Mouse (Mus musculus) hindbrain, embryonic 10.5 days (tissue): ENCODE measurements around the gene Gm20816. TPM values are rescaled to one million over a fixed set of nuclear protein-coding genes. Genes with fewer than 3 reads are reported as not detected.
"Not testable (repeated sequence)": the region's sequence is repeated elsewhere in the genome, so short reads cannot be mapped to it uniquely, and the experiment has no call there.

Source experiments
- DNase-seq: peaks from one replicate; pipeline ENCODE4 v3.0.0-alpha.2; 2017; ENCODE audit warnings: low spot score
- H3K27ac ChIP-seq: fragments of 300-500 bp; sonication (generic); 2 replicates; pipeline ENCODE4 v1.5.1; 2016; ENCODE audit warnings: mild to moderate bottlenecking, moderate library complexity
- H3K27me3 ChIP-seq: fragments of 300-500 bp; sonication (generic); 2 replicates; pipeline ENCODE4 v1.6.1; 2016; ENCODE audit warnings: mild to moderate bottlenecking; ENCODE audit not compliant: poor library complexity, insufficient read depth, severe bottlenecking
- H3K36me3 ChIP-seq: fragments of 300-500 bp; sonication (generic); 2 replicates; pipeline ENCODE4 v1.6.1; 2016; ENCODE audit warnings: mild to moderate bottlenecking, moderate library complexity
- H3K4me1 ChIP-seq: fragments of 300-500 bp; sonication (generic); replicated peaks from 2 replicates; pipeline ENCODE4 v1.6.1; 2016; ENCODE audit warnings: mild to moderate bottlenecking
- H3K4me3 ChIP-seq: fragments of 300-500 bp; sonication (generic); 2 replicates; pipeline ENCODE4 v1.5.1; 2016; ENCODE audit warnings: mild to moderate bottlenecking, moderate library complexity
- H3K9me3 ChIP-seq: fragments of 300-500 bp; sonication (generic); 2 replicates; pipeline ENCODE4 v1.6.1; 2016; ENCODE audit warnings: mild to moderate bottlenecking, moderate library complexity
- WGBS: fragments of 180-500 bp; shearing (Covaris S2); methylation state at CpG from one replicate; pipeline ENCODE4 v1.1.7; 2016; 5-methylcytosine and 5-hydroxymethylcytosine counted together
- polyA plus RNA-seq: library from polyadenylated mRNA; unstranded; fragments of >200 nt; fragmentation: Nextera tagmentation; extraction: Ambion mirVana; gene quantifications from 2 replicates; pipeline ENCODE4 v1.2.1, GENCODE M21; 2016

Gene Gm20816
- not detected in 2 replicates for polyA plus RNA-seq

- H3K9me3 ChIP-seq, H3K27me3 ChIP-seq, H3K4me1 ChIP-seq, DNase-seq, H3K27ac ChIP-seq, H3K36me3 ChIP-seq, H3K4me3 ChIP-seq: not testable (repeated sequence)
- WGBS = no CpG with 5 or more reads among the region's 3 CpGs
These were observed at the start of gene Gm20816 for GRCm38 (mm10) chrY:68537655-68538054. TSS of gene Gm20816 (plus strand) at chrY:68537955.

Other genes starting within 250 kb of the Gm20816 start
- not detected in 2 replicates for gene Gm20937, start 243.1 kb upstream of the Gm20816 start, polyA plus RNA-seq